Mouse (Mus musculus): ENCODE data around the gene Chit1.

The Chit1 gene

GRCm38 (mm10) chr1:134110979-134111378 lies at the start of gene Chit1:
Gene Chit1 (plus strand): TSS chr1:134111242.
- DNase-seq, result no peak

DNA sequence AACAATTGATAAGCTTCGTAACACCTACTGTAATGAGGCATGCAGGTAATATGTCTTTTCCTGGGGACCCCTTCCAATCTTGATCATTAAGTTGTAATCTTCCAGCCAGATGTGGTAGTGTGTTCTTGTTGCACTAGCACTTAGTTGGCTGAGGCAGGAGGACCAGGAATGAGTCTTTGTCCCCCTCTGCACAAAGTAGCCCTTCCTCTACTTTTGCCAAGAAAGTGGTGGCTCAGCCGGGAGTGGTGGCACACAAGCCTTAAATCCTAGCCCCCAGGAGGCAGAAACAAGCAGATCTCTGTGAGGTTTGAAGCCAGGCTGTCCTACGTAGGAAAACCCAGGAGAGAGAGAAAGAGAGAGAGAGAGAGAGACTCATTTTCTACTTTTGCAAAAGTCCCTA lies 49.1 kb upstream of the Chit1 start:
- DNase-seq, result no peak

DNA sequence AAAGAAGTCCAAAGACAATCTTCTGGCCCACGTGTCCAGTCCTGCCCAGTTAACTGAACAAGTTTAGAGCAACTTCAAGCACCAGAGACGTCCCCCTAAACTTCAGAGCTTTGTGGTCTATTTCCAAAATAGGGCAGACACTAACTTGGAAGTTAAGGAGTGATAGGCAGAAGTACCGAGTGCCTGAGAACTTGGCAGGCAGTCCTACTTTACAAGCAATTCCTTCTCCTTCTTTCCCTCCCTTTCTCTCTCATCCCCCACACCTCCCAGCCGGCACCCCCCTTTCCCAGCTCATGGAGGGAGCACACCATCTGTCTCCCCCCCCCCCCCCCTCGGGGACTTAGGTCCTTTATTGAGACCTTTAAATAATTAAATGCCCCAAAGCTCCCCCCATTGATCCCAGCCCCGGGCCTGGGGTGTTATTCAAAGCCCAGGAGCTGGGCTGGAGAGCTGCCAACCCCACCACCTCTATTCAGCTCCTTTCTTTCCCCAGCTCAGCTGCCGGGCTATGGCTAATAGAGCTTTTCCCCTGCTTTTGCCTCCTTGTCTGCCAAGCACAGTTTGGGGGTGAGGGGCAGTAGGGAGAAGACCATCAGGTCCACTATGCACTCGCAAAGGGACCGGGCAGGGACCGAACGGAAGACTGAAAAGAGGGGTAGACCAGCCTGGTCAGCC lies 48.5 kb upstream of the Chit1 start:
- no peak for DNase-seq

DNA sequence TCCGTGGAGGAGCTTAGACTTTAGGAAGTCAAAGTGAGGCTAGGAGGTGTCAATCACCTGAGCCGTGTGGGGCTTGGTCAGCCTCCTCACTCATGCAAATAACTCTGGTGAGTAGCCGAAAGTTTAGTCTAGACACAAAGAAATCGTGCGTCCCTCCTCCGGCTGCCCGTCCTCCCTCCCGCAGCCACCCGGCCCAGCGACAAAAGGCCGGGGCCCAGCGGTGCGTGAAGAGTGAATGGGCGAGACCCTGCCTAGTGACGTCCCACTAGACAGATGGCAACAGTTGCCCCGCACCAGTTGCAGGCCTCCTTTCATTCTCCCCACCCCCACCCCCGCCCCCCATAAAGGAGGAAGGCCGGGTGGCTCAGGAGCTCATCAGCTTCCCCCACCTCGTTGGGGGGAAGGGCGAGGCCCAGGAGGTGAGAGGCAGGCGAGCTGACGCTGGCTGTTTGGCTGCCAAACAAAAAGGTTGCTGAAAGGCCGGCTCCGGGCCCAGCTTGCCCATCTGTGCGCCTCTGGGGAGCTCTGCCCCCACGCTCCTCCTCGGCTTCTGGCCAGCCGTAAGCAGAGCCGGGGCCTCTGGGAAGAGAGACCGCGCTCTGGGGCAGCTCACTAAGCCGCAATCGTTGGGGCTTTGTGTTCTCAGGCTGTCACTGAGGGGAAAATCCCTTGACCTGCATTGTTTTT lies 47.8 kb upstream of the Chit1 start:
- peak; percentile 71 for DNase-seq

DNA sequence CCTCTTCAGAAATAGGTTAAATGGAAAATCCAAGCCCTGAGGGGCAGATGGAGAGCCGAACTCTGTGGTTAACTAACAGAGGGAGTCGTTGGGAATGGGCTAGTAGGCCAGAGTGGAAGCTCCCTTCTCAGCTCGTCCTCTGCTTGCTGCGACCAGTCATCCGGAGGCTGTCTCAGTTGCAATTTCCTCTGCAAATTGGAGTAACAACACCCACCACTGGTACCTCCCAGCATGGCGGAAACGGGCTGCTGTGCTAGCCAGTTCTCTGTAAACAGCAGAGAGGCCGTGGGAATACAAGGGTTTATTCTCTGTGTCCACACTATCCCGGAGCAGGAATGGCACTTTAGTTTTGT lies 47.3 kb upstream of the Chit1 start:
- DNase-seq, result no peak

DNA sequence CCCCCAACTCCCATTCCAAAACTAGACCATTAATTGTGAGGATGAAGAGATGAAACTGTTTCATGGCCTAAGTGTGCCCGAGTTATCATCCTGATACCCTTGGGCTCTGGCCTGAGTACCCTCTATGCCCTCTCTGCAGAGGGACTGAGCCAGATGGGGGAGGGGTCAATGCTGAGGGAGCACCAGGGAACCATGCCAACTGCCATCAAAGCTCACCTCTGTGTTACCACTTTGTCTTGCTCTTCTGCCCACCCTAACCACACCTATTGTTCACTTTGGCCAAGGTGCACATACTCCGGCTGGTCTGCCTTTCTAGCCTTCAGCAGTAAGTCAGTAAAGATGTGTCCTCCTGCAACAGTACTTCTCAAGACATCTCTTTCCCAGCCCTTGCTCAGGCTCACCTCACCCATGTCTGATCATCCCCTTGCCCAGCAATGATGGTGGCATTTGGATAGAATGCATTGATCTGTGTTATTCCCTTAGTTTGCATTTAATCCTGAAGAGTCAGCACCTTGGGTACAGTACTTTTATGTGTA lies 46.7 kb upstream of the Chit1 start:
- DNase-seq, result no peak

GRCm38 (mm10) chr1:134065241-134065809 lies 45.7 kb upstream of the Chit1 start:
- DNase-seq, result no peak

GRCm38 (mm10) chr1:134066554-134066953 lies 44.5 kb upstream of the Chit1 start:
- DNase-seq, result no peak

- no peak for DNase-seq
These were observed 43.9 kb upstream of the Chit1 start for GRCm38 (mm10) chr1:134067143-134067619.

DNA sequence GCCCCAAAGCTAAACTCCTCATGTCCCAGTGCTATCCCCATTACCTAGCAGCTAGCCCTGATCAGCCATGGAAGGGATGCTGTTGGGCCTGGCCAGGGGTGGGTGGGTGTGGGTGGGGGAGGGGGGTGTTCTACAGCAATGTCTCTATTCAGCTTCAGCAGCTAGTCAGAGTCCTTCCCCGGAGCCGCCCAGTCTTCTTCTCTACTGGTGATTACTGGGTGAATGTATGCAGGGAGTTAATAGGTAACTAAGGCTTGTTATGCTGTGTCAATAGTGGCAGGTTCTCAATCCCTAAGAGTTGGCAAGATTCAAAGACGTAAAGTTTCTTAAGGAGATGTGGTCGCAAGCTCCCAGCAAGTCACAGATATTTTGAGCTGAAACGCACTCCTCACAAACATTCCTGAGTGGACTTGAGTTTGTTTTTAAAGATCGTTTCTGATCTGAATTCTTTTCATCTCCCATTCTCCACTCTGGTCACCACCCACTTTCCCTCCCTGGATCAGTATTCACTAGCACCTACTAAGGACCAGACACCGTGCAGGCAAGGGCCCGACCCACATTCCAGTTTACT lies 40.9 kb upstream of the Chit1 start:
- DNase-seq, result no peak

- DNase-seq, result no peak
These were observed 39.5 kb upstream of the Chit1 start for GRCm38 (mm10) chr1:134071411-134072018.

GRCm38 (mm10) chr1:134073061-134073564 lies 37.9 kb upstream of the Chit1 start:
- DNase-seq, result no peak

- DNase-seq, result no peak
These were observed 37.4 kb upstream of the Chit1 start for GRCm38 (mm10) chr1:134073658-134074057.

GRCm38 (mm10) chr1:134074184-134074583 lies 36.9 kb upstream of the Chit1 start:
- DNase-seq, result no peak

DNA sequence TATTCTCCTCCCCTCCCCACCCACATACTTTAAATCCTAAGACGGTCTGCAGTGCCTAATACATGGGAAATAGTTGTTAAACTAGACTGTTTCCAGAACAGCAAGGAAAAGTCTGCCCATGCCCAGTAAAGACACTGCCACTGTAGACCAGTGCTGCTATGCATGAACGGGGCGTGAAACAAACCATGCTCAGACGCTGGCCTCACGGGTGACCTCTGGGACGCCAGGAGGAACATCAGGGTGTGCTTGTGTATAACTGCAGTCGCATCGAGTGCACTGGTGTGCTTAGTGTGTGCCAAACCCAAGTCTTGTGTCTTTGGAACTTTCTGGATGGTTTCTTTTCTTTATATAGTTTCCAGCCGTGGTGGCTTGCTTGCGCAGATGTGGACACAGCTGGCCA lies 36.4 kb upstream of the Chit1 start:
- no peak for DNase-seq

GRCm38 (mm10) chr1:134075532-134075931 lies 35.5 kb upstream of the Chit1 start:
- no peak for DNase-seq

GRCm38 (mm10) chr1:134076789-134077188 lies 34.3 kb upstream of the Chit1 start:
- DNase-seq, result no peak

GRCm38 (mm10) chr1:134077389-134078060 lies 33.5 kb upstream of the Chit1 start:
- peak; percentile 54 for DNase-seq

GRCm38 (mm10) chr1:134078061-134078795 lies 32.8 kb upstream of the Chit1 start:
- DNase-seq, result peak; percentile 73

DNA sequence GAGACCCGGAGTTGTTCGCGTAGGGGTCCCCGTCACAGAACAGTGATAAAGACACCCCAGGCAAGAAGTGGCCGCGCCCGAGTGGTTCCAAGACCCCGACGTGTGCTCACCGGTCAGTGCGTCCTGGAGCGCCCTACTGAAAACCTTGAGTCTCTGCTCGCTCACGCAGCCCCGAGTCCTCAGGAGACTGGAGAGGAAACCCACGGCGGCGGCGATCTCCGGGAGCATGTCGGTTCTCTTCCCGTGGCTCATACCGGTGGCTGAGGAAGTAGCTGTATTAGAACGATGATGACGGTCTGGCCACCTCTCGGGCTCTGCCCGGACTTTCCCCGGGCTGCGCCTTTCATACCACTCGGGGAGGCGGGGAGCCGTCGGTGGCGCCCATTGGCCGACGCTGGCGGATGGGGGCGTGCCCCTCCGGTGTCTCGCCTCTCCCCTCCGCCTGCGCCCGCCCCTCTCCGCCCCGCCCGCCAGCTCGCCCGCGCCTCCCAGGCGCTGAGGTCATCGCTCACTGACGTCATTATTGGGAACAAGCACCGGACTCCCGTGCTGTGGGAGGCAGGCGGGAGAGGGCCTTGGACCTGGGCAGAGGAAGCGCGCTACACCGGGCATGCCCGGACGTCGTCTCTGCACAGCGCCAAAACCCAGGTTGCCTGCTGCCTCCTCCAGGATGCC lies 32.1 kb upstream of the Chit1 start, which contains the start of gene Btg2:
Gene Btg2, minus strand, starts transcription at position 319 of the 675 bp plus-strand sequence.
- peak; percentile 97 for DNase-seq
